Mouse (Mus musculus): ENCODE data around the gene Zcchc7. TPM values are rescaled to one million over a fixed set of nuclear protein-coding genes. Genes with fewer than 3 reads are reported as not detected.
"Not testable (repeated sequence)": the region's sequence is repeated elsewhere in the genome, so short reads cannot be mapped to it uniquely, and the experiment has no call there.

Gene Zcchc7
- polyA plus RNA-seq, 1 experiment from 2014 or later: 27.1 TPM

DNA sequence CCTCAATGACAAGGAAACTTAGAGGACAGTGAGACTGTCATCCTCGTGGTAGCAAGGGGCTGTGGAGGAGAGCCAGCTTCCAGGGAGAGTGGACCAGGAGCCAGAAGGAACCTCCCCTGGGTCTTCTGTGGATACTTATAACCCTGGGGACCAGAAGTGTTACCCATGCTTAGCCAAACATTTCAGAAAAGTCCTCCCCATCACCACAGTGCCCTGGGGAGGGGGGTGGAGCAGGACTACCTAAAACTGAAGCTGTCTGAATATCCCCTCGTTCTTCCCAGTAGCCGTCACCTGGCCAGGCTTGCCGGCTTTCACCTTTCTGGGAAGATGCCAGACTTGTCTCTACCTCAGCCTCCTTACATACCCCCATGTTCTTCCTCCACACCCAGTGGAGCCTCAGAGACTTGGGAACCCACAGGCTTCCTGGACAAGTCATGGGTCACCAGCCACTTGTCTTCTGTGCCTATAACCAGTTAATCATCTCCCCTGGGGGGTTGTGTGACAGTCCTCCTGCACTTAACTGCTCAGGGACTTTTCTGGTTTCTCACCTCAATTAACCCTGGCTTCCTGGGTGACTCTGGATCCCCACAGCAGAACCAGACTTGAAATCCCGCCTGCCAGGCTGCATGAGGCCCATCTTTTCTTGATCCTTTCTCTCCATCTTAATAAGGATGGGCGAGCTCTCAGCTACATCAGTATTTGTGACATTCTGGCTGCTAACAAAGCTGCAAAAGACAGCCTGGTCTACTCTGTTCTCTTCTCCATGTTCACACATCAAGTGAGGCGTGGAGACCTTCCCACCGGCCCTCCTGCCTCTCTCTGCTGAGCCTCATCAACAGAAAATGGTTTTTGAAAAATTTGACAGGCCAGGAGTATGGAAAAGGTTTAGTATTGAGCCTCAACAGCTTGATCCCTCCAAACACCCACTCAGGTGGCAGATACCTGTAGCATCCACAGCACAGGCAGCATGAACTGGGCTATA, 183.0 kb downstream of the Zcchc7 start:
- whole genome bisulfite sequencing (ENCODE audit: insufficient replicate concordance): 69% methylated on average over 8 of the region's 8 CpGs
- H3K9ac ChIP-seq (ENCODE audit: low read depth, low read length): no peak overlapping the region
- no peak overlapping the region for H3K27ac ChIP-seq (ENCODE audit: low read depth, low read length)
- no peak for ATAC-seq (replicated peaks; ENCODE audit: insufficient number of reproducible peaks, low FRiP score, low TSS enrichment)
- no peaks in the 10 kb centered on the region for H3K9me3 ChIP-seq (replicated peaks; ENCODE audit: control insufficient read depth, low read length)
- H3K36me3 ChIP-seq (ENCODE audit: control insufficient read depth, insufficient read depth, low read length): no peaks in the 10 kb centered on the region
- H3K4me2 ChIP-seq: no peak overlapping the region
- H3K27me3 ChIP-seq (ENCODE audit: control insufficient read depth, insufficient read depth, low read length): no peaks in the 10 kb centered on the region
- no peak overlapping the region for H3K4me3 ChIP-seq (ENCODE audit: low read depth, low read length)
- no peaks in the 10 kb centered on the region for H3K4me1 ChIP-seq (ENCODE audit: control insufficient read depth, insufficient read depth, low read length)

GRCm38 (mm10) chr4:44939576-44940249, 184.0 kb downstream of the Zcchc7 start:
- Histone ChIP-seq H3K9ac (ENCODE audit: low read depth, low read length) (no peak overlapping the region), H3K9me3 (replicated peaks; ENCODE audit: control insufficient read depth, low read length) (no peaks in the 10 kb centered on the region), H3K27me3 (ENCODE audit: control insufficient read depth, insufficient read depth, low read length) (peaks cover under 1% of the 10 kb centered on the region; the same call in 1 of the 2 replicates), H3K4me3 (ENCODE audit: low read depth, low read length) (no peak overlapping the region), H3K4me1 (ENCODE audit: control insufficient read depth, insufficient read depth, low read length) (no peaks in the 10 kb centered on the region), H3K4me2 (no peak overlapping the region), H3K27ac (ENCODE audit: low read depth, low read length) (no peak overlapping the region), H3K36me3 (ENCODE audit: control insufficient read depth, insufficient read depth, low read length) (no peaks in the 10 kb centered on the region)
- no peak for ATAC-seq (replicated peaks; ENCODE audit: insufficient number of reproducible peaks, low FRiP score, low TSS enrichment)
- 84% methylated on average over 14 of the region's 14 CpGs for WGBS (ENCODE audit: insufficient replicate concordance)

- no peak overlapping the region for H3K9ac ChIP-seq (ENCODE audit: low read depth, low read length)
- no peak overlapping the region for H3K4me3 ChIP-seq (ENCODE audit: low read depth, low read length)
- 76% methylated on average over 9 of the region's 9 CpGs for WGBS (ENCODE audit: insufficient replicate concordance)
- H3K27me3 ChIP-seq (ENCODE audit: control insufficient read depth, insufficient read depth, low read length): peaks cover 3% of the 10 kb centered on the region; the same call in 1 of the 2 replicates
- ATAC-seq (replicated peaks; ENCODE audit: insufficient number of reproducible peaks, low FRiP score, low TSS enrichment): no peak
- no peaks in the 10 kb centered on the region for H3K9me3 ChIP-seq (replicated peaks; ENCODE audit: control insufficient read depth, low read length)
- H3K4me2 ChIP-seq: no peak overlapping the region
- no peak overlapping the region for H3K27ac ChIP-seq (ENCODE audit: low read depth, low read length)
- no peaks in the 10 kb centered on the region for H3K4me1 ChIP-seq (ENCODE audit: control insufficient read depth, insufficient read depth, low read length)
- H3K36me3 ChIP-seq (ENCODE audit: control insufficient read depth, insufficient read depth, low read length): no peaks in the 10 kb centered on the region
Observed at GRCm38 (mm10) chr4:44940286-44940685, 184.6 kb downstream of the Zcchc7 start.

GRCm38 (mm10) chr4:44942237-44942636, 186.6 kb downstream of the Zcchc7 start:
- H3K27me3 ChIP-seq (ENCODE audit: control insufficient read depth, insufficient read depth, low read length): peaks cover 3% of the 10 kb centered on the region; the same call in 1 of the 2 replicates
- H3K4me3 ChIP-seq (ENCODE audit: low read depth, low read length): no peak overlapping the region
- H3K4me2 ChIP-seq: no peak overlapping the region
- no peaks in the 10 kb centered on the region for H3K4me1 ChIP-seq (ENCODE audit: control insufficient read depth, insufficient read depth, low read length)
- no peak for ATAC-seq (replicated peaks; ENCODE audit: insufficient number of reproducible peaks, low FRiP score, low TSS enrichment)
- H3K36me3 ChIP-seq (ENCODE audit: control insufficient read depth, insufficient read depth, low read length): no peaks in the 10 kb centered on the region
- H3K9me3 ChIP-seq (replicated peaks; ENCODE audit: control insufficient read depth, low read length): no peaks in the 10 kb centered on the region
- H3K9ac ChIP-seq (ENCODE audit: low read depth, low read length): no peak overlapping the region
- 72% methylated on average over 1 of the region's 1 CpGs for WGBS (ENCODE audit: insufficient replicate concordance)
- no peak overlapping the region for H3K27ac ChIP-seq (ENCODE audit: low read depth, low read length)

DNA sequence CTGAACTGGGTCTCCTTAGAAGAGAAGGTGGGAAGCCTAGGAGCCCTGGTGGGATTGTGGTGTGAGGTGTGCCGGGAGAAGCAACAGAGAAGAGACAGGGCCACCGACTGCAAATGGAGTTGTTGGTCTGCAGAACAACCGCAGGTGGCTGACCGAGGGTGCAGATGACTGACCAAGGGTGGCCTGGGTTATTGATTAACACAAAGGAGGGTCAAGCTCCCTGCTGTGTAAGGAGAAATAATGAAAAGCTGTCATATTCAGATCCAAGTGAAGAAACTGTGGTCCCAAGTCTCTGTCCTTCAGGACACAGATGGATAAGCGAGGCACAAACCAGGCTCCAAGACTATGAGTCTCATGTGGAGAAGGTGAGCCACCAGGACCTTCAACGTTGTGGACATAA, 187.8 kb downstream of the Zcchc7 start:
- Histone ChIP-seq H3K9ac (ENCODE audit: low read depth, low read length) (no peak overlapping the region), H3K9me3 (replicated peaks; ENCODE audit: control insufficient read depth, low read length) (no peaks in the 10 kb centered on the region), H3K27ac (ENCODE audit: low read depth, low read length) (no peak overlapping the region), H3K4me2 (no peak overlapping the region), H3K36me3 (ENCODE audit: control insufficient read depth, insufficient read depth, low read length) (no peaks in the 10 kb centered on the region), H3K4me1 (ENCODE audit: control insufficient read depth, insufficient read depth, low read length) (no peaks in the 10 kb centered on the region), H3K4me3 (ENCODE audit: low read depth, low read length) (no peak overlapping the region), H3K27me3 (ENCODE audit: control insufficient read depth, insufficient read depth, low read length) (peaks cover 3% of the 10 kb centered on the region; the same call in 1 of the 2 replicates)
- no peak for ATAC-seq (replicated peaks; ENCODE audit: insufficient number of reproducible peaks, low FRiP score, low TSS enrichment)
- 78% methylated on average over 6 of the region's 6 CpGs for WGBS (ENCODE audit: insufficient replicate concordance)

- H3K27me3 ChIP-seq (ENCODE audit: control insufficient read depth, insufficient read depth, low read length): peaks cover 3% of the 10 kb centered on the region; the same call in 1 of the 2 replicates
- 77% methylated on average over 10 of the region's 10 CpGs for WGBS (ENCODE audit: insufficient replicate concordance)
- ATAC-seq (replicated peaks; ENCODE audit: insufficient number of reproducible peaks, low FRiP score, low TSS enrichment): no peak
- no peak overlapping the region for H3K27ac ChIP-seq (ENCODE audit: low read depth, low read length)
- no peak overlapping the region for H3K4me3 ChIP-seq (ENCODE audit: low read depth, low read length)
- no peak overlapping the region for H3K4me2 ChIP-seq
- H3K36me3 ChIP-seq (ENCODE audit: control insufficient read depth, insufficient read depth, low read length): no peaks in the 10 kb centered on the region
- no peak overlapping the region for H3K9ac ChIP-seq (ENCODE audit: low read depth, low read length)
- H3K4me1 ChIP-seq (ENCODE audit: control insufficient read depth, insufficient read depth, low read length): no peaks in the 10 kb centered on the region
- H3K9me3 ChIP-seq (replicated peaks; ENCODE audit: control insufficient read depth, low read length): no peaks in the 10 kb centered on the region
Observed at GRCm38 (mm10) chr4:44944426-44945075, 188.9 kb downstream of the Zcchc7 start.

DNA sequence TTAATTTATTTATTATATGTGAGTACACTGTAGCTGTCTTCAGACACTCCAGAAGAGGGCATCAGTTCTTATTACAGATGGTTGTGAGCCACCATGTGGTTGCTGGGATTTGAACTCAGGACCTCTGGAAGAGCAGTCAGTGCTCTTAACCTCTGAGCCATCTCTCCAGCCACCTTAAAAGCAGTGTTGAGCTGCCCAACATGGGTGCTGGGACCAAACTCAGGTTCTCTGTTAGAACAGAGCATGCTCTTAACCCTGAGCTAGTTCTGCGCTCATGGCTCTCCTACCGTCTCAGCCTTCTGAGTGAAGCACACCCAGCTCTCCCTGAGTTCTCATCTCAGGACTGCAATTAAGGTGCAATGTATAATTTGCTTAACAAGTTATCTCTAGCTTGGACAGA, 190.4 kb downstream of the Zcchc7 start:
- H3K9me3 ChIP-seq (replicated peaks; ENCODE audit: control insufficient read depth, low read length); H3K27ac ChIP-seq (ENCODE audit: low read depth, low read length); H3K4me3 ChIP-seq (ENCODE audit: low read depth, low read length); H3K4me1 ChIP-seq (ENCODE audit: control insufficient read depth, insufficient read depth, low read length); ATAC-seq (replicated peaks; ENCODE audit: insufficient number of reproducible peaks, low FRiP score, low TSS enrichment); H3K27me3 ChIP-seq (ENCODE audit: control insufficient read depth, insufficient read depth, low read length); H3K9ac ChIP-seq (ENCODE audit: low read depth, low read length); H3K36me3 ChIP-seq (ENCODE audit: control insufficient read depth, insufficient read depth, low read length); H3K4me2 ChIP-seq: not testable (repeated sequence)
- WGBS (ENCODE audit: insufficient replicate concordance): 87% methylated on average over 2 of the region's 2 CpGs

DNA sequence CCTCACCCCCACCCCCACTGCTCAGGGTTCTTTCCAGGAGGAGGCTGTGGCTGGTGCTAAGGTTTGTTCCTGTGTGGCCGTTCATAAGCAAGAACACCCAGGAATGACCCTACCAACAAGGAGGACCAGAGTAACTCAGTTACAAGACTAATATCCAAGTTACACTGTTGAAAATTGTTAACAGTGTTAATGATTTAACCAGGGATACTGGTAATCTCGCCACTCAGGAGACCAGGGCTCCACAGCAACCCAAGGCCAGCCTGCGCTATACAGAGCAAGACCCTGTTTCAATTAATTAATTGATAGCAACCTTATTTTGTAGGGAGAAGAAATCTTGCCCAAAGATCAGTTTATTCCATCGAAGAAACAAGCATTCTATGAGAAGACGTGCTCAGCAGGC, 191.8 kb downstream of the Zcchc7 start:
- no peaks in the 10 kb centered on the region for H3K4me1 ChIP-seq (ENCODE audit: control insufficient read depth, insufficient read depth, low read length)
- no peaks in the 10 kb centered on the region for H3K36me3 ChIP-seq (ENCODE audit: control insufficient read depth, insufficient read depth, low read length)
- H3K9me3 ChIP-seq (replicated peaks; ENCODE audit: control insufficient read depth, low read length): no peaks in the 10 kb centered on the region
- no peak overlapping the region for H3K4me3 ChIP-seq (ENCODE audit: low read depth, low read length)
- no peak for ATAC-seq (replicated peaks; ENCODE audit: insufficient number of reproducible peaks, low FRiP score, low TSS enrichment)
- no peak overlapping the region for H3K27ac ChIP-seq (ENCODE audit: low read depth, low read length)
- no peak overlapping the region for H3K9ac ChIP-seq (ENCODE audit: low read depth, low read length)
- no peak overlapping the region for H3K4me2 ChIP-seq
- H3K27me3 ChIP-seq (ENCODE audit: control insufficient read depth, insufficient read depth, low read length): peaks cover 3% of the 10 kb centered on the region; the same call in 1 of the 2 replicates
- WGBS (ENCODE audit: insufficient replicate concordance): 80% methylated on average over 5 of the region's 5 CpGs

All from heart, embryonic 11.5 days (tissue).